Mouse (Mus musculus) MEL (cell line): ENCODE data around the gene Gja1. TPM values are rescaled to one million over a fixed set of nuclear protein-coding genes. Genes with fewer than 3 reads are reported as not detected.

Experiments
- DNase-seq: peaks from one replicate; pipeline ENCODE4 v3.0.0; 2011; ENCODE audit warnings: low read depth, low spot score
- H3K27ac ChIP-seq: 2 replicates; pipeline ENCODE4 v1.5.1; 2012; ENCODE audit warnings: low read depth, mild to moderate bottlenecking, control low read depth, low read length, moderate library complexity; ENCODE audit not compliant: control insufficient read depth
- H3K27me3 ChIP-seq, 2 experiments: fragments of 150-350 bp in 1 of 2; sonication (generic) in 1 of 2; 2 replicates each; pipeline ENCODE4 v1.6.1; 2012; ENCODE audit warnings: low read length in 2 of 2, mild to moderate bottlenecking in 2 of 2, improper control_type of control experiment in 1 of 2, moderate library complexity in 1 of 2; ENCODE audit not compliant: insufficient read depth in 2 of 2, control insufficient read depth in 1 of 2
- H3K36me3 ChIP-seq, 2 experiments: 2 replicates each; pipeline ENCODE4 v1.6.1; 2012 to 2014; ENCODE audit warnings: low read length in 2 of 2, improper control_type of control experiment in 1 of 2, inconsistent platforms in 1 of 2, mild to moderate bottlenecking in 1 of 2; ENCODE audit not compliant: insufficient read depth in 2 of 2, control insufficient read depth in 1 of 2
- H3K4me1 ChIP-seq, 2 experiments: fragments of 150-350 bp in 1 of 2; sonication (generic) in 1 of 2; 2 replicates each; pipeline ENCODE4 v1.6.1; 2012; ENCODE audit warnings: low read length in 2 of 2, improper control_type of control experiment in 1 of 2, mild to moderate bottlenecking in 1 of 2; ENCODE audit not compliant: insufficient read depth in 2 of 2, control insufficient read depth in 1 of 2
- H3K4me3 ChIP-seq, 2 experiments: fragments of 150-350 bp in 1 of 2; sonication (generic) in 1 of 2; 2 replicates each; pipeline ENCODE4 v1.5.1; 2012; ENCODE audit warnings: low read depth in 2 of 2, low read length in 2 of 2, mild to moderate bottlenecking in 2 of 2, moderate library complexity in 2 of 2, control low read depth in 1 of 2, improper control_type of control experiment in 1 of 2; ENCODE audit not compliant: control insufficient read depth in 1 of 2, insufficient read depth in 1 of 2
- H3K79me2 ChIP-seq: 2 replicates; pipeline ENCODE4 v1.6.1; 2012; ENCODE audit warnings: mild to moderate bottlenecking, low read length, moderate library complexity; ENCODE audit not compliant: control insufficient read depth, poor library complexity, insufficient read depth
- H3K9ac ChIP-seq: 2 replicates; pipeline ENCODE4 v1.6.1; 2012; ENCODE audit warnings: low read depth, mild to moderate bottlenecking, control low read depth, low read length, moderate library complexity; ENCODE audit not compliant: control insufficient read depth, poor library complexity, severe bottlenecking
- H3K9me3 ChIP-seq: fragments of 150-350 bp; sonication (generic); replicated peaks from 2 replicates; pipeline ENCODE4 v1.6.1; 2012; ENCODE audit warnings: mild to moderate bottlenecking, low read length, improper control_type of control experiment, moderate library complexity; ENCODE audit not compliant: insufficient read depth
- CTCF ChIP-seq, 3 experiments: IDR thresholded peaks in 2 of 3; conservative IDR thresholded peaks in 1 of 3; 2 replicates each; pipeline ENCODE4 v1.5.1; 2011 to 2012; ENCODE audit warnings: low read length in 3 of 3, low read depth in 2 of 3, mild to moderate bottlenecking in 2 of 3, improper control_type of control experiment in 1 of 3, inconsistent platforms in 1 of 3, mixed read lengths in 1 of 3, moderate library complexity in 1 of 3; ENCODE audit not compliant: control insufficient read depth in 1 of 3, insufficient read depth in 1 of 3, poor library complexity in 1 of 3, severe bottlenecking in 1 of 3
- E2F4 ChIP-seq: IDR thresholded peaks from 2 replicates; pipeline ENCODE4 v1.6.1; 2011; ENCODE audit warnings: low read depth, low read length, improper control_type of control experiment, borderline replicate concordance
- GATA1 ChIP-seq: IDR thresholded peaks from 2 replicates; pipeline ENCODE4 v1.6.1; 2011; ENCODE audit warnings: low read depth, low read length, improper control_type of control experiment
- HCFC1 ChIP-seq: IDR thresholded peaks from 2 replicates; pipeline ENCODE4 v1.6.1; 2012; ENCODE audit warnings: low read depth, mild to moderate bottlenecking, inconsistent platforms, low read length, improper control_type of control experiment, moderate library complexity
- JUND ChIP-seq: IDR thresholded peaks from 2 replicates; pipeline ENCODE4 v1.6.1; 2011; ENCODE audit warnings: low read depth, mild to moderate bottlenecking, improper control_type of control experiment, low read length
- MAFK ChIP-seq: IDR thresholded peaks from 2 replicates; pipeline ENCODE4 v1.6.1; 2011; ENCODE audit warnings: low read depth, mild to moderate bottlenecking, low read length, improper control_type of control experiment, borderline replicate concordance
- MAZ ChIP-seq: IDR thresholded peaks from 2 replicates; pipeline ENCODE4 v1.6.1; 2012; ENCODE audit warnings: low read depth, mild to moderate bottlenecking, inconsistent platforms, low read length, improper control_type of control experiment
- MYB ChIP-seq: IDR thresholded peaks from 2 replicates; pipeline ENCODE4 v1.6.1; 2011; ENCODE audit warnings: mild to moderate bottlenecking, low read depth, low read length, improper control_type of control experiment
- NELFE ChIP-seq: IDR thresholded peaks from 2 replicates; pipeline ENCODE4 v1.6.1; 2011; ENCODE audit warnings: low read depth, low read length, improper control_type of control experiment
- POLR2A ChIP-seq, 2 experiments: IDR thresholded peaks; 2 replicates each; pipeline ENCODE4 v1.6.1; 2011 to 2012; ENCODE audit warnings: low read length in 2 of 2, mild to moderate bottlenecking in 2 of 2, control low read depth in 1 of 2, improper control_type of control experiment in 1 of 2, low read depth in 1 of 2, moderate library complexity in 1 of 2; ENCODE audit not compliant: control insufficient read depth in 1 of 2, insufficient read depth in 1 of 2, poor library complexity in 1 of 2
- POLR2AphosphoS2 ChIP-seq: IDR thresholded peaks from 2 replicates; pipeline ENCODE4 v1.6.1; 2011; ENCODE audit warnings: low read length, improper control_type of control experiment
- POLR2AphosphoS5 ChIP-seq: IDR thresholded peaks from 2 replicates; pipeline ENCODE4 v1.6.1; 2012; ENCODE audit warnings: low read depth, borderline replicate concordance, mild to moderate bottlenecking, inconsistent platforms, low read length, moderate library complexity, mixed read lengths
- RCOR1 ChIP-seq: IDR thresholded peaks from 2 replicates; pipeline ENCODE4 v1.6.1; 2012; ENCODE audit warnings: low read depth, mild to moderate bottlenecking, inconsistent platforms, low read length, improper control_type of control experiment
- SMC3 ChIP-seq: IDR thresholded peaks from 2 replicates; pipeline ENCODE4 v1.6.1; 2011; ENCODE audit warnings: low read depth, low read length, improper control_type of control experiment
- USF1 ChIP-seq: IDR thresholded peaks from 2 replicates; pipeline ENCODE4 v1.6.1; 2014; ENCODE audit warnings: low read depth, mild to moderate bottlenecking, inconsistent platforms, low read length, improper control_type of control experiment, moderate library complexity
- USF2 ChIP-seq, 2 experiments: IDR thresholded peaks; 2 replicates each; pipeline ENCODE4 v1.6.1; 2011 to 2012; ENCODE audit warnings: improper control_type of control experiment in 2 of 2, low read length in 2 of 2, borderline replicate concordance in 1 of 2, inconsistent platforms in 1 of 2, low read depth in 1 of 2, mild to moderate bottlenecking in 1 of 2; ENCODE audit not compliant: insufficient read depth in 1 of 2
- ZC3H11A ChIP-seq: IDR thresholded peaks from 2 replicates; pipeline ENCODE4 v1.6.1; 2012; ENCODE audit warnings: low read depth, mild to moderate bottlenecking, inconsistent platforms, low read length, improper control_type of control experiment
- ZMIZ1 ChIP-seq: IDR thresholded peaks from 2 replicates; pipeline ENCODE4 v1.6.1; 2012; ENCODE audit warnings: low read depth, mild to moderate bottlenecking, inconsistent platforms, low read length, improper control_type of control experiment, moderate library complexity
- ZNF384 ChIP-seq: IDR thresholded peaks from 2 replicates; pipeline ENCODE4 v1.6.1; 2012; ENCODE audit warnings: low read depth, mild to moderate bottlenecking, inconsistent platforms, low read length, improper control_type of control experiment
- polyA plus RNA-seq, 2 experiments: library from polyadenylated mRNA; stranded (reverse) in 1 of 2; unstranded in 1 of 2; fragments of >175 nt in 1 of 2; fragments of >200 nt in 1 of 2; gene quantifications; 2 replicates each; pipeline versions ENCODE4 v1.2.1 to v1.2.4; 2012; ENCODE audit warnings: low replicate concordance in 2 of 2, low read depth in 1 of 2; ENCODE audit not compliant: insufficient read length in 2 of 2, insufficient read depth in 1 of 2, missing spikeins in 1 of 2
- total RNA-seq: library from RNA; depleted of rRNA; stranded (reverse); fragments of 300-350 nt; gene quantifications from 2 replicates; pipeline ENCODE4 v1.2.3, GENCODE M21; 2012

Gja1 gene
- total and polyA plus RNA-seq, 3 experiments: not detected

GRCm38 (mm10) chr10:56375906-56376468 is 1.1 kb upstream of the Gja1 start:
- Histone ChIP-seq H3K9me3 (no peaks in the 10 kb centered on the region), H3K4me1 (no peaks in the 10 kb centered on the region), H3K9ac (no peak overlapping the region), H3K4me3 (no peak overlapping the region), H3K79me2 (no peaks in the 10 kb centered on the region), H3K27ac (no peak overlapping the region), H3K36me3 (no peaks in the 10 kb centered on the region), H3K27me3 (no peaks in the 10 kb centered on the region)
- DNase-seq: no peak
- TF ChIP-seq NELFE: no peak
- no peak for TF ChIP-seq POLR2AphosphoS5
- TF ChIP-seq RCOR1: no peak
- no peak for TF ChIP-seq JUND
- no peak for TF ChIP-seq USF2 (IDR thresholded peaks at IDR 0.05; ENCODE audit: borderline replicate concordance in 1 of 2, insufficient read depth in 1 of 2, low read depth in 1 of 2, low read length in 2 of 2)
- no peak for TF ChIP-seq ZC3H11A
- TF ChIP-seq CTCF (IDR thresholded peaks at IDR 0.05 in 2 of 3, conservative IDR thresholded peaks at IDR 0.05 in 1 of 3; ENCODE audit: control insufficient read depth in 1 of 3, insufficient read depth in 1 of 3, low read depth in 2 of 3, low read length in 3 of 3, poor library complexity in 1 of 3, severe bottlenecking in 1 of 3): no peak
- no peak for TF ChIP-seq E2F4
- no peak for TF ChIP-seq USF1
- no peak for TF ChIP-seq MAFK
- no peak for TF ChIP-seq ZMIZ1
- TF ChIP-seq MAZ: no peak
- no peak for TF ChIP-seq MYB
- no peak for TF ChIP-seq POLR2AphosphoS2
- no peak for TF ChIP-seq ZNF384
- no peak for TF ChIP-seq HCFC1
- no peak for TF ChIP-seq POLR2A (IDR thresholded peaks at IDR 0.05; ENCODE audit: control insufficient read depth in 1 of 2, insufficient read depth in 1 of 2, low read depth in 1 of 2, low read length in 2 of 2, poor library complexity in 1 of 2)
- no peak for TF ChIP-seq GATA1

- H3K27ac ChIP-seq: no peak overlapping the region
- no peaks in the 10 kb centered on the region for H3K4me1 ChIP-seq
- no peak for DNase-seq
- TF ChIP-seq POLR2A (IDR thresholded peaks at IDR 0.05; ENCODE audit: control insufficient read depth in 1 of 2, insufficient read depth in 1 of 2, low read depth in 1 of 2, low read length in 2 of 2, poor library complexity in 1 of 2) (0 out of 4 replicates have a peak, but pooled peaks of 1 of the 2 experiments have one; percentile 24), USF2 (IDR thresholded peaks at IDR 0.05; ENCODE audit: borderline replicate concordance in 1 of 2, insufficient read depth in 1 of 2, low read depth in 1 of 2, low read length in 2 of 2) (no peak), SMC3 (no peak)
- no peak overlapping the region for H3K9ac ChIP-seq
- no peaks in the 10 kb centered on the region for H3K36me3 ChIP-seq
- no peaks in the 10 kb centered on the region for H3K9me3 ChIP-seq
- no peaks in the 10 kb centered on the region for H3K27me3 ChIP-seq
- no peak overlapping the region for H3K4me3 ChIP-seq
- no peaks in the 10 kb centered on the region for H3K79me2 ChIP-seq
Observed at GRCm38 (mm10) chr10:56377966-56378647, 977 bp downstream of the Gja1 start.
